ENCODE assay signal across 12 mouse cellular contexts in genomic region chr10:79849941-79850628, GRCm38 (mm10). TPM values are rescaled to one million over a fixed set of nuclear protein-coding genes. Genes with fewer than 3 reads are reported as not detected.
DNase-seq lines count a peak whose midpoint lies in the region; ATAC-seq lines count a peak whose summit lies in the region.
"Had no signal": no experiment of that assay in that cellular context is flagged by ENCODE, and none has a peak within 500 bp of the region (broad histone marks: within the 10 kb centered on the region; RNA-seq: fewer than 3 reads in every experiment).

No protein-coding gene starts in this region.

- no peak for DNase-seq in forebrain, embryonic 10.5 days (ENCODE audit: extremely low spot score, low spot score)
- no peak for DNase-seq in lung, postnatal 14 days
- peak; percentile 48 for DNase-seq in A20 (ENCODE audit: low read depth, low spot score)
- DNase-seq in urinary bladder, postnatal 14 days (ENCODE audit: low spot score): no peak
- no peak for DNase-seq in kidney, adult 8-10 months
- DNase-seq: adrenal gland, adult 8-10 months had no signal

- H3K27ac ChIP-seq in forebrain, embryonic 10.5 days: peak overlapping the region; percentile 65
- H3K27ac ChIP-seq in forebrain, embryonic 15.5 days (replicated peaks): no peak overlapping the region
- 0 out of 2 replicates have a peak overlapping the region, but pooled peaks have one; percentile 9 for H3K27ac ChIP-seq in lung, embryonic 15.5 days
- peak overlapping the region; percentile 3; the same call in 1 of the 2 replicates for H3K27ac ChIP-seq in limb, embryonic 12.5 days
- H3K27ac ChIP-seq: liver, embryonic 15.5 days had no signal

- H3K36me3 ChIP-seq in forebrain, embryonic 10.5 days (replicated peaks): peaks cover 9% of the 10 kb centered on the region
- H3K36me3 ChIP-seq in forebrain, embryonic 15.5 days: no peaks in the 10 kb centered on the region
- H3K36me3 ChIP-seq in lung, embryonic 15.5 days: no peaks in the 10 kb centered on the region
- peaks cover 3% of the 10 kb centered on the region; the same call in 1 of the 2 replicates for H3K36me3 ChIP-seq in limb, embryonic 12.5 days
- H3K36me3 ChIP-seq: liver, embryonic 15.5 days had no signal

- H3K4me3 ChIP-seq in forebrain, embryonic 10.5 days: no peak overlapping the region
- H3K4me3 ChIP-seq in forebrain, embryonic 15.5 days: no peak overlapping the region
- no peak overlapping the region for H3K4me3 ChIP-seq in lung, embryonic 15.5 days
- H3K4me3 ChIP-seq in limb, embryonic 12.5 days (replicated peaks): no peak overlapping the region
- H3K4me3 ChIP-seq: erythroblast, embryonic 14.5 days; liver, embryonic 15.5 days had no signal

- H3K4me1 ChIP-seq in forebrain, embryonic 10.5 days: peaks cover 44% of the 10 kb centered on the region
- H3K4me1 ChIP-seq in forebrain, embryonic 15.5 days: peaks cover 28% of the 10 kb centered on the region
- H3K4me1 ChIP-seq in lung, embryonic 15.5 days: peaks cover 29% of the 10 kb centered on the region
- H3K4me1 ChIP-seq in limb, embryonic 12.5 days (replicated peaks): peaks cover 26% of the 10 kb centered on the region

- H3K27me3 ChIP-seq in forebrain, embryonic 10.5 days (ENCODE audit: poor library complexity, severe bottlenecking): no peaks in the 10 kb centered on the region
- no peaks in the 10 kb centered on the region for H3K27me3 ChIP-seq in forebrain, embryonic 15.5 days
- H3K27me3 ChIP-seq in lung, embryonic 15.5 days: no peaks in the 10 kb centered on the region
- H3K27me3 ChIP-seq in limb, embryonic 12.5 days: no peaks in the 10 kb centered on the region

- ATAC-seq in forebrain, embryonic 15.5 days (replicated peaks): no peak
- no peak for ATAC-seq in lung, embryonic 15.5 days (ENCODE audit: borderline replicate concordance, extremely low read depth, low FRiP score, low TSS enrichment)
- ATAC-seq in limb, embryonic 12.5 days (ENCODE audit: insufficient number of reproducible peaks, insufficient read depth, low FRiP score, low TSS enrichment, low read depth): no peak
- ATAC-seq: intestine, postnatal 0 days had no signal

- H3K9me3 ChIP-seq in forebrain, embryonic 10.5 days: no peaks in the 10 kb centered on the region
- no peaks in the 10 kb centered on the region for H3K9me3 ChIP-seq in forebrain, embryonic 15.5 days
- H3K9me3 ChIP-seq in lung, embryonic 15.5 days: no peaks in the 10 kb centered on the region
- no peaks in the 10 kb centered on the region for H3K9me3 ChIP-seq in limb, embryonic 12.5 days
- H3K9me3 ChIP-seq: liver, embryonic 15.5 days had no signal

- no peak overlapping the region for H3K4me2 ChIP-seq in forebrain, embryonic 15.5 days (replicated peaks)
- no peak overlapping the region for H3K4me2 ChIP-seq in lung, embryonic 15.5 days
- H3K4me2 ChIP-seq in limb, embryonic 12.5 days: no peak overlapping the region
- H3K4me2 ChIP-seq: liver, embryonic 15.5 days had no signal

- H3K9ac ChIP-seq in forebrain, embryonic 15.5 days (replicated peaks): no peak overlapping the region
- no peak overlapping the region for H3K9ac ChIP-seq in lung, embryonic 15.5 days
- H3K9ac ChIP-seq in limb, embryonic 12.5 days (replicated peaks): no peak overlapping the region
- H3K9ac ChIP-seq: liver, embryonic 15.5 days had no signal

- 92% methylated on average over 8 of the region's 8 CpGs for WGBS in forebrain, embryonic 10.5 days
- 85% methylated on average over 8 of the region's 8 CpGs for WGBS in forebrain, embryonic 15.5 days
- WGBS in lung, embryonic 15.5 days: 73% methylated on average over 8 of the region's 8 CpGs
- WGBS in limb, embryonic 12.5 days: 76% methylated on average over 8 of the region's 8 CpGs

RNA-seq across cellular contexts. Expression of gene Ptbp1, which starts 4.1 kb away (rescaled TPM):
- polyA plus RNA-seq in forebrain, embryonic 10.5 days (2016; fragmentation: Nextera tagmentation; extraction: Ambion mirVana): 370 and 377 TPM in 2 replicates
- 108 and 120 TPM in 2 replicates for polyA plus RNA-seq in forebrain, embryonic 15.5 days (2015; fragmentation: Nextera tagmentation; extraction: Ambion mirVana)
- 367 and 368 TPM in 2 replicates for polyA plus RNA-seq in lung, embryonic 15.5 days (2015; fragmentation: Nextera tagmentation; extraction: Ambion mirVana)
- polyA plus RNA-seq in limb, embryonic 12.5 days (2016; fragmentation: Nextera tagmentation; extraction: Ambion mirVana): 373 and 403 TPM in 2 replicates

RNA-seq across cellular contexts. Expression of gene Prtn3, which starts 24.2 kb away (rescaled TPM):
- 8.1 TPM in 2 replicates for polyA plus RNA-seq in forebrain, embryonic 10.5 days (2016; fragmentation: Nextera tagmentation; extraction: Ambion mirVana)
- 13.5 and 15.0 TPM in 2 replicates for polyA plus RNA-seq in forebrain, embryonic 15.5 days (2015; fragmentation: Nextera tagmentation; extraction: Ambion mirVana)
- polyA plus RNA-seq in lung, embryonic 15.5 days (2015; fragmentation: Nextera tagmentation; extraction: Ambion mirVana): 3.7 and 3.8 TPM in 2 replicates
- polyA plus RNA-seq in limb, embryonic 12.5 days (2016; fragmentation: Nextera tagmentation; extraction: Ambion mirVana): 15.1 and 15.3 TPM in 2 replicates

RNA-seq across cellular contexts. Expression of gene Plppr3, which starts 24.3 kb away (rescaled TPM):
- 91.4 and 102 TPM in 2 replicates for polyA plus RNA-seq in forebrain, embryonic 10.5 days (2016; fragmentation: Nextera tagmentation; extraction: Ambion mirVana)
- polyA plus RNA-seq in forebrain, embryonic 15.5 days (2015; fragmentation: Nextera tagmentation; extraction: Ambion mirVana): 405 and 410 TPM in 2 replicates
- 29.1 and 32.4 TPM in 2 replicates for polyA plus RNA-seq in lung, embryonic 15.5 days (2015; fragmentation: Nextera tagmentation; extraction: Ambion mirVana)
- polyA plus RNA-seq in limb, embryonic 12.5 days (2016; fragmentation: Nextera tagmentation; extraction: Ambion mirVana): 157 and 162 TPM in 2 replicates

RNA-seq across cellular contexts. Expression of gene Misp, which starts 29.3 kb away (rescaled TPM):
- polyA plus RNA-seq in forebrain, embryonic 10.5 days (2016; fragmentation: Nextera tagmentation; extraction: Ambion mirVana): 0.18 and 1.0 TPM in 2 replicates
- 0.66 and 0.68 TPM in 2 replicates for polyA plus RNA-seq in forebrain, embryonic 15.5 days (2015; fragmentation: Nextera tagmentation; extraction: Ambion mirVana)
- polyA plus RNA-seq in lung, embryonic 15.5 days (2015; fragmentation: Nextera tagmentation; extraction: Ambion mirVana): 7.7 and 10.2 TPM in 2 replicates
- 0.28 and 0.67 TPM in 2 replicates for polyA plus RNA-seq in limb, embryonic 12.5 days (2016; fragmentation: Nextera tagmentation; extraction: Ambion mirVana)
- polyA plus RNA-seq: erythroblast, embryonic 14.5 days had no signal

RNA-seq across cellular contexts. Expression of gene Elane, which starts 36.0 kb away (rescaled TPM):
- polyA plus RNA-seq in forebrain, embryonic 10.5 days (2016; fragmentation: Nextera tagmentation; extraction: Ambion mirVana): not detected in 2 replicates
- polyA plus RNA-seq in forebrain, embryonic 15.5 days (2015; fragmentation: Nextera tagmentation; extraction: Ambion mirVana): 0.19 TPM in 1 of 2 replicates, not detected in the other
- polyA plus RNA-seq in lung, embryonic 15.5 days (2015; fragmentation: Nextera tagmentation; extraction: Ambion mirVana): 0.25 and 0.72 TPM in 2 replicates
- not detected in 2 replicates for polyA plus RNA-seq in limb, embryonic 12.5 days (2016; fragmentation: Nextera tagmentation; extraction: Ambion mirVana)
- polyA plus RNA-seq: intestine, postnatal 0 days had no signal
